Mouse (Mus musculus) intestine, embryonic 16.5 days (tissue): ENCODE data around the gene Synrg. TPM values are rescaled to one million over a fixed set of nuclear protein-coding genes. Genes with fewer than 3 reads are reported as not detected.

Experiments
- ATAC-seq: fragments of 200-750 bp; cut with Nextera tagmentation; 2 replicates; pipeline ENCODE4 v1.8.0; 2017; ENCODE audit warnings: moderate TSS enrichment, moderate library complexity
- H3K27ac ChIP-seq: fragments of 300-500 bp; sonication (generic); 2 replicates; pipeline ENCODE4 v1.5.1; 2014; ENCODE audit warnings: mild to moderate bottlenecking, low read length
- H3K27me3 ChIP-seq: fragments of 300-500 bp; sonication (generic); replicated peaks from 2 replicates; pipeline ENCODE4 v1.6.1; 2014; ENCODE audit warnings: low read length, control low read depth, mixed read lengths; ENCODE audit not compliant: control insufficient read depth, insufficient read depth
- H3K36me3 ChIP-seq: fragments of 300-500 bp; sonication (generic); 2 replicates; pipeline ENCODE4 v1.6.1; 2014; ENCODE audit warnings: low read length, control low read depth; ENCODE audit not compliant: control insufficient read depth, insufficient read depth
- H3K4me1 ChIP-seq: fragments of 300-500 bp; sonication (generic); 2 replicates; pipeline ENCODE4 v1.6.1; 2014; ENCODE audit warnings: low read length, control low read depth, mixed read lengths; ENCODE audit not compliant: control insufficient read depth, insufficient read depth
- H3K4me2 ChIP-seq: fragments of 300-500 bp; sonication (generic); 2 replicates; pipeline ENCODE4 v1.6.1; 2014; ENCODE audit warnings: low read depth, low read length, control low read depth
- H3K4me3 ChIP-seq: fragments of 300-500 bp; sonication (generic); 2 replicates; pipeline ENCODE4 v1.5.1; 2014; ENCODE audit warnings: mild to moderate bottlenecking, low read length
- H3K9ac ChIP-seq: fragments of 300-500 bp; sonication (generic); 2 replicates; pipeline ENCODE4 v1.6.1; 2014; ENCODE audit warnings: low read depth, low read length
- H3K9me3 ChIP-seq: fragments of 300-500 bp; sonication (generic); 2 replicates; pipeline ENCODE4 v1.6.1; 2016; ENCODE audit warnings: low read length, control low read depth; ENCODE audit not compliant: control insufficient read depth
- WGBS: fragments of 180-500 bp; shearing (Covaris S2); extraction: QIAGEN DNeasy Blood & Tissue Kit; methylation state at CpG from one replicate; pipeline ENCODE4 v1.1.7; 2014; 5-methylcytosine and 5-hydroxymethylcytosine counted together
- polyA plus RNA-seq: library from polyadenylated mRNA; unstranded; fragments of >200 nt; fragmentation: Nextera tagmentation; extraction: Ambion mirVana; gene quantifications from 2 replicates; pipeline ENCODE4 v1.2.1, GENCODE M21; 2015

Synrg gene
- polyA plus RNA-seq, 1 experiment from 2014 or later, result 6.6 TPM

- no peak overlapping the region for H3K4me2 ChIP-seq
- WGBS, result 53% methylated on average over 6 of the region's 6 CpGs
- no peaks in the 10 kb centered on the region for H3K4me1 ChIP-seq
- no peaks in the 10 kb centered on the region for H3K36me3 ChIP-seq
- ATAC-seq, result peak; percentile 71; the same call in 1 of the 2 replicates
- H3K9ac ChIP-seq, result no peak overlapping the region
- H3K4me3 ChIP-seq, result no peak overlapping the region
- H3K27me3 ChIP-seq, result no peaks in the 10 kb centered on the region
- H3K27ac ChIP-seq, result no peak overlapping the region
- H3K9me3 ChIP-seq, result no peaks in the 10 kb centered on the region
Observed at GRCm38 (mm10) chr11:84016147-84016809, 52.0 kb downstream of the Synrg start.

GRCm38 (mm10) chr11:84016810-84017508 is 52.7 kb downstream of the Synrg start:
- Histone ChIP-seq H3K27ac (no peak overlapping the region), H3K36me3 (no peaks in the 10 kb centered on the region), H3K4me1 (no peaks in the 10 kb centered on the region), H3K27me3 (no peaks in the 10 kb centered on the region), H3K9ac (no peak overlapping the region), H3K4me2 (no peak overlapping the region), H3K4me3 (no peak overlapping the region), H3K9me3 (no peaks in the 10 kb centered on the region)
- ATAC-seq, result peak; percentile 50; the same call in 1 of the 2 replicates
- 67% methylated on average over 7 of the region's 7 CpGs for WGBS

- H3K36me3 ChIP-seq, result peaks cover 8% of the 10 kb centered on the region
- 79% methylated on average over 5 of the region's 5 CpGs for WGBS
Observed at GRCm38 (mm10) chr11:84027231-84027630, 63.0 kb downstream of the Synrg start.

GRCm38 (mm10) chr11:84028271-84029028 is 64.2 kb downstream of the Synrg start:
- Histone ChIP-seq H3K9ac (no peak overlapping the region), H3K4me3 (no peak overlapping the region), H3K27ac (no peak overlapping the region), H3K4me2 (no peak overlapping the region), H3K4me1 (no peaks in the 10 kb centered on the region), H3K9me3 (no peaks in the 10 kb centered on the region), H3K36me3 (peaks cover 8% of the 10 kb centered on the region), H3K27me3 (no peaks in the 10 kb centered on the region)
- 71% methylated on average over 9 of the region's 9 CpGs for WGBS
- no peak for ATAC-seq

More at GRCm38 (mm10) chr11:84027231-84027630, 63.0 kb downstream of the Synrg start:
- Histone ChIP-seq H3K4me3 (no peak overlapping the region), H3K9me3 (no peaks in the 10 kb centered on the region), H3K4me2 (no peak overlapping the region), H3K27me3 (no peaks in the 10 kb centered on the region), H3K27ac (no peak overlapping the region), H3K4me1 (no peaks in the 10 kb centered on the region), H3K9ac (no peak overlapping the region)
- ATAC-seq, result no peak

DNA sequence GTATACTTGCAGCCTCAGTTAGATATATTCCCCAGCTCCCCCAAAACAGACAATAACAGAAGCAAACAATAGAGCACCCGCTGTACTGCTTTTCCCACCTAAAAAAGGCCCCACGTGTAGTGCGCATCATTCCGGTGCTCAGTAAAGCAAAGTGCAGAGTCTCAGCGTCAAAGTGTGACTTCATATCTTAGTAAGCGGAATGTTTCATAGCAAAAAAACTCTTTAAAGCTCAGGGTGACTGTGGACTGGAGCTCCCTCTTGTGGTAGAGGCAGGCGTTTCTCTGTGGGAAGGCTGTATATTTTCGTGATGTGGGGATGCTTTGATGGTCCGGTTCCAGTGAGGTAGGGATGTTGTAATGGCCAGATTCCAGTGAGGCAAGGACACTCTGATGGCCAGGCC is 67.7 kb downstream of the Synrg start:
- H3K36me3 ChIP-seq, result no peaks in the 10 kb centered on the region; the same call in none of the 2 replicates
- H3K9me3 ChIP-seq, result no peaks in the 10 kb centered on the region
- no peak overlapping the region for H3K4me2 ChIP-seq
- H3K27me3 ChIP-seq, result no peaks in the 10 kb centered on the region
- WGBS, result 53% methylated on average over 9 of the region's 9 CpGs
- no peak overlapping the region for H3K9ac ChIP-seq
- H3K4me1 ChIP-seq, result no peaks in the 10 kb centered on the region
- ATAC-seq, result no peak
- H3K27ac ChIP-seq, result no peak overlapping the region
- H3K4me3 ChIP-seq, result no peak overlapping the region

DNA sequence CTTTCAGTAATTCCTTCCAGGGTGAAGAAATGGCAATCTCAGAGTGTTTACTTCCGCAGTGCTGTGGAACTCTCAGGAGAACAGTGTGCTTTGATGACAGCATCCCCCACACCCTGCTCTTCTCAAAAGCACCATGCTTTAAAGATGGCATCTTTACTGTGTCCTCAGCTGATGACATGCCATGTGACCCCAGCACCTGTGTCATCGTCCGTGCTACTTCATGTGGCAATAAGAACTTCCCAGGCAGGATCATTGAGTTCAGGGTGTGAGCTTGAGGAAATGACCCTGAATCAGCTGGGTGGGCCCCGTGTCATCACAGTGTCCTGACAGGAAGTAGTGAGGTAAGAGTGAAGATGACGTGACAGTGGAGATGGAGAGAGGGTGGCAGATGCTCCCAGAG is 68.3 kb downstream of the Synrg start:
- no peaks in the 10 kb centered on the region for H3K9me3 ChIP-seq
- H3K36me3 ChIP-seq, result no peaks in the 10 kb centered on the region; the same call in none of the 2 replicates
- no peak for ATAC-seq
- H3K4me3 ChIP-seq, result no peak overlapping the region
- no peaks in the 10 kb centered on the region for H3K27me3 ChIP-seq
- H3K4me2 ChIP-seq, result no peak overlapping the region
- no peak overlapping the region for H3K27ac ChIP-seq
- H3K4me1 ChIP-seq, result no peaks in the 10 kb centered on the region
- 77% methylated on average over 5 of the region's 5 CpGs for WGBS
- H3K9ac ChIP-seq, result no peak overlapping the region

GRCm38 (mm10) chr11:84033671-84034070 is 69.4 kb downstream of the Synrg start:
- H3K9ac ChIP-seq, result no peak overlapping the region
- no peaks in the 10 kb centered on the region for H3K27me3 ChIP-seq
- H3K27ac ChIP-seq, result no peak overlapping the region; the same call in 1 of the 2 replicates
- no peaks in the 10 kb centered on the region; the same call in 1 of the 2 replicates for H3K36me3 ChIP-seq
- peak; percentile 84 for ATAC-seq
- no peak overlapping the region for H3K4me3 ChIP-seq
- no peaks in the 10 kb centered on the region for H3K9me3 ChIP-seq
- no peak overlapping the region for H3K4me2 ChIP-seq
- H3K4me1 ChIP-seq, result no peaks in the 10 kb centered on the region
- 72% methylated on average over 5 of the region's 5 CpGs for WGBS

- no peak overlapping the region for H3K27ac ChIP-seq
- H3K27me3 ChIP-seq, result no peaks in the 10 kb centered on the region
- no peaks in the 10 kb centered on the region for H3K36me3 ChIP-seq
- no peaks in the 10 kb centered on the region for H3K4me1 ChIP-seq
- ATAC-seq, result no peak
- H3K4me2 ChIP-seq, result no peak overlapping the region
- H3K9me3 ChIP-seq, result no peaks in the 10 kb centered on the region
- no peak overlapping the region for H3K9ac ChIP-seq
- WGBS, result 78% methylated on average over 6 of the region's 6 CpGs
- no peak overlapping the region for H3K4me3 ChIP-seq
Observed at GRCm38 (mm10) chr11:84040621-84041020, 76.4 kb downstream of the Synrg start.
